ENCODE assay signal across 8 mouse cellular contexts in the genomic region with DNA sequence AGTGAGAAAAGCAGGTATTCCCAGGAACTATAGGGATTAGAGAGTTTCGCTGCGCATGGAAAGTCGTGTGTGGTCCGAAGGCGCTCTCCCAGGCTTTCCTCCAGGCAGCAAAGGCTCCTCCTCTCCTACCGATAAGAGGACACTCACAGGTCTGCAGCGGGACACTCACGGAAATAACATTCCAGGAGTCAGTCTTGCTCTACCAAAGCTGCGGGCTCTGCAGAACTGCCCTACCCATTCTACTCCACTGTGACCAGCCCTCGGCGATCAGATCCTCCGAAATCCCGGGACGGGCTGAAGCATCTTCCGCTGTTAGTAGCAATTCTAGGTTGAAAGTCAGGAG. TPM values are rescaled to one million over a fixed set of nuclear protein-coding genes. Genes with fewer than 3 reads are reported as not detected.
A peak's percentile ranks its signal among the peaks of the same experiment; 100 is the strongest.
DNase-seq lines count a peak whose midpoint lies in the region; ATAC-seq lines count a peak whose summit lies in the region.

No protein-coding gene starts in this region.

- ATAC-seq in lung, embryonic 15.5 days (ENCODE audit: borderline replicate concordance, extremely low read depth, low FRiP score, low TSS enrichment), result no peak
- no peak for ATAC-seq in embryonic facial prominence, embryonic 13.5 days (ENCODE audit: insufficient number of reproducible peaks, insufficient read depth, low FRiP score, low TSS enrichment, low read depth)
- peak; percentile 54 for ATAC-seq in kidney, embryonic 16.5 days (ENCODE audit: low FRiP score, low TSS enrichment)
- no peak for ATAC-seq in midbrain, embryonic 14.5 days (ENCODE audit: low FRiP score, low TSS enrichment)
- no peak for ATAC-seq in cerebellum, adult (ENCODE audit: insufficient number of reproducible peaks, low FRiP score, low TSS enrichment)

- no peaks in the 10 kb centered on the region for H3K9me3 ChIP-seq in lung, embryonic 15.5 days
- H3K9me3 ChIP-seq in embryonic facial prominence, embryonic 13.5 days, result no peaks in the 10 kb centered on the region
- no peaks in the 10 kb centered on the region for H3K9me3 ChIP-seq in kidney, embryonic 16.5 days (ENCODE audit: low read length)
- H3K9me3 ChIP-seq in midbrain, embryonic 14.5 days (ENCODE audit: control insufficient read depth, low read length), result no peaks in the 10 kb centered on the region

- no peaks in the 10 kb centered on the region for H3K36me3 ChIP-seq in lung, embryonic 15.5 days
- no peaks in the 10 kb centered on the region for H3K36me3 ChIP-seq in embryonic facial prominence, embryonic 13.5 days
- no peaks in the 10 kb centered on the region for H3K36me3 ChIP-seq in kidney, embryonic 16.5 days (ENCODE audit: insufficient read depth, low read length)
- no peaks in the 10 kb centered on the region for H3K36me3 ChIP-seq in midbrain, embryonic 14.5 days (ENCODE audit: control insufficient read depth, insufficient read depth, low read length)

- H3K4me1 ChIP-seq in lung, embryonic 15.5 days, result peaks cover 10% of the 10 kb centered on the region
- peaks cover 18% of the 10 kb centered on the region for H3K4me1 ChIP-seq in embryonic facial prominence, embryonic 13.5 days
- peaks cover 13% of the 10 kb centered on the region for H3K4me1 ChIP-seq in kidney, embryonic 16.5 days (ENCODE audit: insufficient read depth, low read length)
- H3K4me1 ChIP-seq in midbrain, embryonic 14.5 days (ENCODE audit: control insufficient read depth, insufficient read depth, low read length), result peaks cover 6% of the 10 kb centered on the region

- 1% methylated on average over 15 of the region's 15 CpGs for WGBS in lung, embryonic 15.5 days
- WGBS in embryonic facial prominence, embryonic 13.5 days, result 1% methylated on average over 15 of the region's 15 CpGs
- WGBS in kidney, embryonic 16.5 days, result under 1% methylated on average over 15 of the region's 15 CpGs
- WGBS in midbrain, embryonic 14.5 days, result under 1% methylated on average over 15 of the region's 15 CpGs

- H3K4me3 ChIP-seq in lung, embryonic 15.5 days, result peak overlapping the region; percentile 41
- H3K4me3 ChIP-seq in embryonic facial prominence, embryonic 13.5 days, result peak overlapping the region; percentile 43
- H3K4me3 ChIP-seq in kidney, embryonic 16.5 days (ENCODE audit: low read length), result peak overlapping the region; percentile 50
- H3K4me3 ChIP-seq in midbrain, embryonic 14.5 days (replicated peaks; ENCODE audit: low read depth, low read length), result peak overlapping the region; percentile 33

- no peak for DNase-seq in lung, adult 18-20 months
- no peak for DNase-seq in midbrain, embryonic 14.5 days
- DNase-seq in adrenal gland, adult 2 months, result no peak
- DNase-seq in frontal cortex, postnatal 25 days (ENCODE audit: low spot score in 2 of 2), result no peak

- peak overlapping the region; percentile 80 for H3K4me2 ChIP-seq in lung, embryonic 15.5 days
- peak overlapping the region; percentile 78 for H3K4me2 ChIP-seq in embryonic facial prominence, embryonic 13.5 days
- H3K4me2 ChIP-seq in kidney, embryonic 16.5 days (replicated peaks; ENCODE audit: low read depth, low read length), result peak overlapping the region; percentile 84
- peak overlapping the region; percentile 61 for H3K4me2 ChIP-seq in midbrain, embryonic 14.5 days (ENCODE audit: low read length)

- peak overlapping the region; percentile 3; the same call in 1 of the 2 replicates for H3K9ac ChIP-seq in lung, embryonic 15.5 days
- peak overlapping the region; percentile 60 for H3K9ac ChIP-seq in embryonic facial prominence, embryonic 13.5 days
- peak overlapping the region; percentile 55 for H3K9ac ChIP-seq in kidney, embryonic 16.5 days (replicated peaks; ENCODE audit: low read length)
- peak overlapping the region; percentile 23; the same call in 1 of the 2 replicates for H3K9ac ChIP-seq in midbrain, embryonic 14.5 days (replicated peaks; ENCODE audit: low read length)

- no peak overlapping the region for H3K27ac ChIP-seq in lung, embryonic 15.5 days
- H3K27ac ChIP-seq in embryonic facial prominence, embryonic 13.5 days, result no peak overlapping the region
- H3K27ac ChIP-seq in kidney, embryonic 16.5 days (ENCODE audit: low read length), result no peak overlapping the region
- no peak overlapping the region for H3K27ac ChIP-seq in midbrain, embryonic 14.5 days (replicated peaks; ENCODE audit: low read depth, low read length)

- H3K27me3 ChIP-seq in lung, embryonic 15.5 days, result peaks cover 40% of the 10 kb centered on the region
- peaks cover 55% of the 10 kb centered on the region for H3K27me3 ChIP-seq in embryonic facial prominence, embryonic 13.5 days
- H3K27me3 ChIP-seq in kidney, embryonic 16.5 days (ENCODE audit: insufficient read depth, low read length), result peaks cover 34% of the 10 kb centered on the region
- H3K27me3 ChIP-seq in midbrain, embryonic 14.5 days (ENCODE audit: control insufficient read depth, insufficient read depth, low read length), result peaks cover 33% of the 10 kb centered on the region

RNA-seq across cellular contexts. Expression of a gene that starts 2.6 kb away (rescaled TPM):
- polyA plus RNA-seq in lung, embryonic 15.5 days (2015; fragmentation: Nextera tagmentation; extraction: Ambion mirVana), result 1.5 TPM in 2 replicates
- polyA plus RNA-seq in embryonic facial prominence, embryonic 13.5 days (2015; fragmentation: Nextera tagmentation; extraction: Ambion mirVana), result 16.2 and 19.7 TPM in 2 replicates
- polyA plus RNA-seq in kidney, embryonic 16.5 days (2015; fragmentation: Nextera tagmentation; extraction: Ambion mirVana), result 3.0 and 4.2 TPM in 2 replicates
- 0.58 and 0.89 TPM in 2 replicates for polyA plus RNA-seq in midbrain, embryonic 14.5 days (2014; fragmentation: Nextera tagmentation; extraction: Ambion mirVana)
- total RNA-seq in adrenal gland, adult 2 months (2021), result 1 to 10 TPM in 1 of 2 experiments, under 1 TPM in 1; 0.84 to 1.6 TPM
- 1.6 and 2.7 TPM in 2 replicates for polyA plus RNA-seq in adrenal gland, adult 2 months (2012; rRNA removed)

RNA-seq across cellular contexts. Expression of a gene that starts 19.8 kb away (rescaled TPM):
- 20.1 and 22.1 TPM in 2 replicates for polyA plus RNA-seq in lung, embryonic 15.5 days (2015; fragmentation: Nextera tagmentation; extraction: Ambion mirVana)
- 24.0 and 26.8 TPM in 2 replicates for polyA plus RNA-seq in embryonic facial prominence, embryonic 13.5 days (2015; fragmentation: Nextera tagmentation; extraction: Ambion mirVana)
- 19.6 and 21.7 TPM in 2 replicates for polyA plus RNA-seq in kidney, embryonic 16.5 days (2015; fragmentation: Nextera tagmentation; extraction: Ambion mirVana)
- 20.1 and 21.8 TPM in 2 replicates for polyA plus RNA-seq in midbrain, embryonic 14.5 days (2014; fragmentation: Nextera tagmentation; extraction: Ambion mirVana)
- 1 to 10 TPM; 3.0 to 6.0 TPM for total RNA-seq in adrenal gland, adult 2 months (2021)
- polyA plus RNA-seq in adrenal gland, adult 2 months (2012; rRNA removed), result 12.9 and 15.5 TPM in 2 replicates

RNA-seq across cellular contexts. Expression of a gene that starts 48.3 kb away (rescaled TPM):
- polyA plus RNA-seq in lung, embryonic 15.5 days (2015; fragmentation: Nextera tagmentation; extraction: Ambion mirVana), result 2.2 and 2.4 TPM in 2 replicates
- polyA plus RNA-seq in embryonic facial prominence, embryonic 13.5 days (2015; fragmentation: Nextera tagmentation; extraction: Ambion mirVana), result 6.8 and 8.2 TPM in 2 replicates
- polyA plus RNA-seq in kidney, embryonic 16.5 days (2015; fragmentation: Nextera tagmentation; extraction: Ambion mirVana), result 3.4 and 4.0 TPM in 2 replicates
- polyA plus RNA-seq in midbrain, embryonic 14.5 days (2014; fragmentation: Nextera tagmentation; extraction: Ambion mirVana), result 30.3 and 38.3 TPM in 2 replicates
- 1 to 10 TPM; 4.1 to 5.6 TPM for total RNA-seq in adrenal gland, adult 2 months (2021)
- 2.6 and 2.9 TPM in 2 replicates for polyA plus RNA-seq in adrenal gland, adult 2 months (2012; rRNA removed)

RNA-seq across cellular contexts. Expression of a gene that starts 57.5 kb away (rescaled TPM):
- polyA plus RNA-seq in lung, embryonic 15.5 days (2015; fragmentation: Nextera tagmentation; extraction: Ambion mirVana), result 61.1 and 62.2 TPM in 2 replicates
- 74.2 and 75.1 TPM in 2 replicates for polyA plus RNA-seq in embryonic facial prominence, embryonic 13.5 days (2015; fragmentation: Nextera tagmentation; extraction: Ambion mirVana)
- polyA plus RNA-seq in kidney, embryonic 16.5 days (2015; fragmentation: Nextera tagmentation; extraction: Ambion mirVana), result 63.9 and 64.6 TPM in 2 replicates
- 44.3 and 47.5 TPM in 2 replicates for polyA plus RNA-seq in midbrain, embryonic 14.5 days (2014; fragmentation: Nextera tagmentation; extraction: Ambion mirVana)
- 10 to 100 TPM; 22.4 to 23.3 TPM for total RNA-seq in adrenal gland, adult 2 months (2021)
- 2.4 and 4.1 TPM in 2 replicates for polyA plus RNA-seq in adrenal gland, adult 2 months (2012; rRNA removed)

Comparison
In these comparisons a context has a peak if more than half of its experiments do, and no peak if none do; other contexts are left out.
1. H3K9ac ChIP-seq: peak in every context shown above with its lines; median percentile 60 in embryonic facial prominence, embryonic 13.5 days; 55 in kidney, embryonic 16.5 days; 23 in midbrain, embryonic 14.5 days; 3 in lung, embryonic 15.5 days.